Mouse (Mus musculus) embryonic facial prominence, embryonic 12.5 days (tissue): Measurements from ENCODE around the gene Emc9. TPM values are rescaled to one million over a fixed set of nuclear protein-coding genes. Genes with fewer than 3 reads are reported as not detected.

Experiments
- ATAC-seq: fragments of 200-750 bp; cut with Nextera tagmentation; 2 replicates; pipeline ENCODE4 v1.8.0; 2017; ENCODE audit not compliant: insufficient number of reproducible peaks, insufficient read depth, low FRiP score, low TSS enrichment
- H3K27ac ChIP-seq: fragments of 300-500 bp; sonication (generic); 2 replicates; pipeline ENCODE4 v1.5.1; 2016; ENCODE audit warnings: mild to moderate bottlenecking
- H3K27me3 ChIP-seq: fragments of 300-500 bp; sonication (generic); 2 replicates; pipeline ENCODE4 v1.6.1; 2016; ENCODE audit warnings: mild to moderate bottlenecking, moderate library complexity
- H3K36me3 ChIP-seq: fragments of 300-500 bp; sonication (generic); 2 replicates; pipeline ENCODE4 v1.6.1; 2016; ENCODE audit warnings: mild to moderate bottlenecking
- H3K4me1 ChIP-seq: fragments of 300-500 bp; sonication (generic); 2 replicates; pipeline ENCODE4 v1.6.1; 2016
- H3K4me2 ChIP-seq: fragments of 300-500 bp; sonication (generic); replicated peaks from 2 replicates; pipeline ENCODE4 v1.6.1; 2016; ENCODE audit warnings: mild to moderate bottlenecking, moderate library complexity
- H3K4me3 ChIP-seq: fragments of 300-500 bp; sonication (generic); 2 replicates; pipeline ENCODE4 v1.5.1; 2016; ENCODE audit warnings: mild to moderate bottlenecking
- H3K9ac ChIP-seq: fragments of 300-500 bp; sonication (generic); 2 replicates; pipeline ENCODE4 v1.6.1; 2016; ENCODE audit warnings: mild to moderate bottlenecking, moderate library complexity
- H3K9me3 ChIP-seq: fragments of 300-500 bp; sonication (generic); 2 replicates; pipeline ENCODE4 v1.6.1; 2016; ENCODE audit warnings: mild to moderate bottlenecking, moderate library complexity
- WGBS: fragments of 180-500 bp; shearing (Covaris S2); methylation state at CpG from one replicate; pipeline ENCODE4 v1.1.7; 2016; 5-methylcytosine and 5-hydroxymethylcytosine counted together
- polyA plus RNA-seq: library from polyadenylated mRNA; unstranded; fragments of >200 nt; fragmentation: Nextera tagmentation; extraction: Ambion mirVana; gene quantifications from 2 replicates; pipeline ENCODE4 v1.2.1, GENCODE M21; 2016

Emc9 gene
- polyA plus RNA-seq, 1 experiment from 2014 or later, result 4.6 TPM

GRCm38 (mm10) chr14:55575302-55575701 lies 9.8 kb downstream of the Emc9 start, which contains the start of gene Fitm1:
Gene Fitm1, plus strand, starts transcription at chr14:55575617.
- H3K9ac ChIP-seq, result no peak within 1 kb of the TSS; the same call in 1 of the 2 replicates

GRCm38 (mm10) chr14:55571760-55572159 lies 13.3 kb downstream of the Emc9 start:
- Histone ChIP-seq H3K36me3 (peaks cover 31% of the 10 kb centered on the region), H3K27me3 (no peaks in the 10 kb centered on the region), H3K9me3 (no peaks in the 10 kb centered on the region), H3K27ac (no peak overlapping the region), H3K4me1 (no peaks in the 10 kb centered on the region), H3K4me2 (no peak overlapping the region), H3K4me3 (no peak overlapping the region), H3K9ac (no peak overlapping the region)
- ATAC-seq, result no peak

More at GRCm38 (mm10) chr14:55575302-55575701, 9.8 kb downstream of the Emc9 start, which contains the start of gene Fitm1:
- Histone ChIP-seq H3K9me3 (no peaks in the 10 kb centered on the region), H3K27me3 (no peaks in the 10 kb centered on the region), H3K4me3 (no peak within 1 kb of the TSS; the same call in 1 of the 2 replicates), H3K27ac (no peak within 1 kb of the TSS), H3K4me2 (peak within 1 kb of the TSS; percentile 26; the same call in 1 of the 2 replicates), H3K36me3 (0 out of 2 replicates have a peak, but pooled peaks cover 6% of the 10 kb centered on the region), H3K4me1 (no peaks in the 10 kb centered on the region)
- WGBS, result 55% methylated on average over 8 of the region's 8 CpGs
- ATAC-seq, result no peak

GRCm38 (mm10) chr14:55570588-55570987 lies 14.5 kb downstream of the Emc9 start:
- Histone ChIP-seq H3K36me3 (peaks cover 43% of the 10 kb centered on the region), H3K4me2 (no peak overlapping the region), H3K9me3 (no peaks in the 10 kb centered on the region), H3K4me3 (no peak overlapping the region), H3K9ac (no peak overlapping the region), H3K27ac (no peak overlapping the region), H3K4me1 (no peaks in the 10 kb centered on the region), H3K27me3 (no peaks in the 10 kb centered on the region)
- 93% methylated on average over 2 of the region's 2 CpGs for WGBS
- no peak for ATAC-seq

GRCm38 (mm10) chr14:55567496-55567895 lies 17.6 kb downstream of the Emc9 start:
- H3K27me3 ChIP-seq, result no peaks in the 10 kb centered on the region
- peaks cover 67% of the 10 kb centered on the region for H3K36me3 ChIP-seq
- no peak for ATAC-seq
- H3K9me3 ChIP-seq, result no peaks in the 10 kb centered on the region
- no peaks in the 10 kb centered on the region for H3K4me1 ChIP-seq
- H3K9ac ChIP-seq, result no peak overlapping the region
- H3K4me3 ChIP-seq, result no peak overlapping the region
- no peak overlapping the region for H3K27ac ChIP-seq
- no peak overlapping the region for H3K4me2 ChIP-seq
- 88% methylated on average over 3 of the region's 3 CpGs for WGBS

- Histone ChIP-seq H3K36me3 (peaks cover 67% of the 10 kb centered on the region), H3K9me3 (no peaks in the 10 kb centered on the region), H3K9ac (no peak overlapping the region), H3K4me3 (no peak overlapping the region), H3K4me1 (peaks cover 12% of the 10 kb centered on the region), H3K4me2 (no peak overlapping the region), H3K27ac (no peak overlapping the region), H3K27me3 (no peaks in the 10 kb centered on the region)
- no peak for ATAC-seq
- WGBS, result 84% methylated on average over 3 of the region's 3 CpGs
Measured at GRCm38 (mm10) chr14:55565748-55566147, 19.4 kb downstream of the Emc9 start.

- 87% methylated on average over 11 of the region's 11 CpGs for WGBS
- H3K4me3 ChIP-seq, result no peak overlapping the region
- H3K9ac ChIP-seq, result no peak overlapping the region
- ATAC-seq, result no peak
- H3K36me3 ChIP-seq, result peaks cover 51% of the 10 kb centered on the region
- no peak overlapping the region for H3K4me2 ChIP-seq
- H3K27ac ChIP-seq, result no peak overlapping the region
- H3K9me3 ChIP-seq, result no peaks in the 10 kb centered on the region
- peaks cover 15% of the 10 kb centered on the region for H3K4me1 ChIP-seq
- H3K27me3 ChIP-seq, result no peaks in the 10 kb centered on the region
Measured at GRCm38 (mm10) chr14:55563249-55563648, 21.9 kb downstream of the Emc9 start.

- Histone ChIP-seq H3K36me3 (peaks cover 37% of the 10 kb centered on the region), H3K27ac (no peak overlapping the region), H3K4me3 (peak overlapping the region; percentile 67), H3K27me3 (no peaks in the 10 kb centered on the region), H3K9ac (no peak overlapping the region), H3K4me2 (peak overlapping the region; percentile 70), H3K4me1 (peaks cover 16% of the 10 kb centered on the region), H3K9me3 (no peaks in the 10 kb centered on the region)
- 73% methylated on average over 10 of the region's 10 CpGs for WGBS
- no peak for ATAC-seq
Measured at GRCm38 (mm10) chr14:55561860-55562259, 23.2 kb downstream of the Emc9 start.

- Histone ChIP-seq H3K36me3 (peaks cover 23% of the 10 kb centered on the region), H3K4me3 (peak within 1 kb of the TSS; percentile 67), H3K9ac (peak within 1 kb of the TSS; percentile 80), H3K4me2 (peak within 1 kb of the TSS; percentile 70), H3K9me3 (no peaks in the 10 kb centered on the region), H3K4me1 (peaks cover 18% of the 10 kb centered on the region), H3K27me3 (no peaks in the 10 kb centered on the region), H3K27ac (peak within 1 kb of the TSS; percentile 95)
- ATAC-seq, result peak; percentile 94
- under 1% methylated on average over 51 of the region's 51 CpGs for WGBS
Measured at GRCm38 (mm10) chr14:55560202-55561073, 24.7 kb downstream of the Emc9 start, which contains the start of gene A730061H03Rik. Gene A730061H03Rik, minus strand, starts transcription at chr14:55560406.

- under 1% methylated on average over 27 of the region's 27 CpGs for WGBS
- Histone ChIP-seq H3K27ac (peak within 1 kb of the TSS; percentile 95), H3K27me3 (no peaks in the 10 kb centered on the region), H3K36me3 (peaks cover 16% of the 10 kb centered on the region), H3K9me3 (no peaks in the 10 kb centered on the region), H3K9ac (peak within 1 kb of the TSS; percentile 80), H3K4me3 (peak within 1 kb of the TSS; percentile 67), H3K4me1 (peaks cover 18% of the 10 kb centered on the region), H3K4me2 (peak within 1 kb of the TSS; percentile 70)
- ATAC-seq, result peak; percentile 85
Measured at GRCm38 (mm10) chr14:55559799-55560201, 25.3 kb downstream of the Emc9 start, which contains the start of gene Dcaf11. Gene Dcaf11, plus strand, starts transcription at chr14:55560006.

- peak overlapping the region; percentile 80; the same call in 1 of the 2 replicates for H3K9ac ChIP-seq
Measured at GRCm38 (mm10) chr14:55558740-55559448, 26.2 kb downstream of the Emc9 start.

GRCm38 (mm10) chr14:55557587-55557986 lies 27.5 kb downstream of the Emc9 start:
- Histone ChIP-seq H3K9ac (no peak overlapping the region), H3K4me2 (no peak overlapping the region), H3K27me3 (no peaks in the 10 kb centered on the region), H3K4me1 (peaks cover 18% of the 10 kb centered on the region), H3K27ac (no peak overlapping the region), H3K9me3 (no peaks in the 10 kb centered on the region), H3K4me3 (no peak overlapping the region), H3K36me3 (no peaks in the 10 kb centered on the region)
- 91% methylated on average over 3 of the region's 3 CpGs for WGBS
- ATAC-seq, result no peak

More at GRCm38 (mm10) chr14:55558740-55559448, 26.2 kb downstream of the Emc9 start:
- Histone ChIP-seq H3K4me1 (peaks cover 18% of the 10 kb centered on the region), H3K27me3 (no peaks in the 10 kb centered on the region), H3K36me3 (peaks cover 7% of the 10 kb centered on the region), H3K4me3 (peak overlapping the region; percentile 67), H3K27ac (no peak overlapping the region), H3K4me2 (peak overlapping the region; percentile 70), H3K9me3 (no peaks in the 10 kb centered on the region)
- ATAC-seq, result no peak
- WGBS, result 55% methylated on average over 6 of the region's 6 CpGs
